Mouse (Mus musculus) heart, embryonic 15.5 days (tissue): Measurements from ENCODE around the gene Pigb. TPM values are rescaled to one million over a fixed set of nuclear protein-coding genes. Genes with fewer than 3 reads are reported as not detected.
"Not testable (repeated sequence)": the region's sequence is repeated elsewhere in the genome, so short reads cannot be mapped to it uniquely, and the experiment has no call there.

ENCODE experiments used
- ATAC-seq: fragments of 200-750 bp; cut with Nextera tagmentation; replicated peaks from 2 replicates; pipeline ENCODE4 v1.8.0; 2017; ENCODE audit warnings: low read depth, moderate TSS enrichment; ENCODE audit not compliant: insufficient number of reproducible peaks, insufficient read depth, low FRiP score
- H3K27ac ChIP-seq: fragments of 300-500 bp; sonication (generic); 2 replicates; pipeline ENCODE4 v1.5.1; 2015; ENCODE audit warnings: mild to moderate bottlenecking, inconsistent platforms
- H3K27me3 ChIP-seq: fragments of 300-500 bp; sonication (generic); 2 replicates; pipeline ENCODE4 v1.6.1; 2015; ENCODE audit warnings: inconsistent platforms
- H3K36me3 ChIP-seq: fragments of 300-500 bp; sonication (generic); 2 replicates; pipeline ENCODE4 v1.6.1; 2015; ENCODE audit warnings: mild to moderate bottlenecking, inconsistent platforms
- H3K4me1 ChIP-seq: fragments of 300-500 bp; sonication (generic); replicated peaks from 2 replicates; pipeline ENCODE4 v1.6.1; 2015; ENCODE audit warnings: inconsistent platforms
- H3K4me2 ChIP-seq: fragments of 300-500 bp; sonication (generic); 2 replicates; pipeline ENCODE4 v1.6.1; 2015; ENCODE audit warnings: inconsistent platforms, mild to moderate bottlenecking, moderate library complexity
- H3K4me3 ChIP-seq: fragments of 300-500 bp; sonication (generic); 2 replicates; pipeline ENCODE4 v1.5.1; 2015; ENCODE audit warnings: mild to moderate bottlenecking, inconsistent platforms
- H3K9ac ChIP-seq: fragments of 300-500 bp; sonication (generic); 2 replicates; pipeline ENCODE4 v1.6.1; 2015; ENCODE audit warnings: mild to moderate bottlenecking, inconsistent platforms
- H3K9me3 ChIP-seq: fragments of 300-500 bp; sonication (generic); replicated peaks from 2 replicates; pipeline ENCODE4 v1.6.1; 2016; ENCODE audit warnings: inconsistent platforms
- WGBS: fragments of 180-500 bp; shearing (Covaris S2); methylation state at CpG from one replicate; pipeline ENCODE4 v1.1.7; 2015; ENCODE audit warnings: mixed read lengths; 5-methylcytosine and 5-hydroxymethylcytosine counted together
- polyA plus RNA-seq: library from polyadenylated mRNA; unstranded; fragments of >200 nt; fragmentation: Nextera tagmentation; extraction: Ambion mirVana; gene quantifications from 2 replicates; pipeline ENCODE4 v1.2.1, GENCODE M21; 2015

Pigb gene
- 4.7 and 8.0 TPM in 2 replicates for polyA plus RNA-seq

DNA sequence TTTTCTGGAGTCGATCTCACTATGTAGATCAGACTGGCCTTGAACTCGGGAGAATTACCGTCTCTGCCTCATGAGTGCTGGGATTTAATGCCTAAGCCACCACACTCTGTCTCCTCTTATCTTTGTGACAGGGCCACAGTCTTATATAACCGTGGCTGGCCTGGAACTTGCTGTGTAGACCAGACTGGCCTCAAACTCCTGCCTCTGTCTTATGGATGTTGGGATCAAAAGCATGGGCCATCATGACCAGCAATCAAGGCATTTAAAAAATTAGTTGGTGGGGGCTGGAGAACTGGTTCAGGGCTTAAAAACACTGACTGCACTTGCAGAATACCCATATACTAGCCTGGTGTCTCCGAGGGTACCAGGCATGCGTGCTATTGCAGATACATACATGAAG lies at the start of gene Pigb:
Gene Pigb (minus strand): TSS at position 299 of the 400 bp plus-strand sequence.
- peak within 1 kb of the TSS; percentile 95 for H3K4me3 ChIP-seq
- H3K36me3 ChIP-seq, result no peaks in the 10 kb centered on the region
- peak within 1 kb of the TSS; percentile 92 for H3K9ac ChIP-seq
- no peaks in the 10 kb centered on the region for H3K9me3 ChIP-seq
- H3K4me2 ChIP-seq, result peak within 1 kb of the TSS; percentile 73
- peak within 1 kb of the TSS; percentile 79 for H3K27ac ChIP-seq
- ATAC-seq, result no peak
- whole genome bisulfite sequencing, result 29% methylated on average over 6 of the region's 6 CpGs
- H3K4me1 ChIP-seq, result peaks cover 23% of the 10 kb centered on the region
- no peaks in the 10 kb centered on the region for H3K27me3 ChIP-seq

DNA sequence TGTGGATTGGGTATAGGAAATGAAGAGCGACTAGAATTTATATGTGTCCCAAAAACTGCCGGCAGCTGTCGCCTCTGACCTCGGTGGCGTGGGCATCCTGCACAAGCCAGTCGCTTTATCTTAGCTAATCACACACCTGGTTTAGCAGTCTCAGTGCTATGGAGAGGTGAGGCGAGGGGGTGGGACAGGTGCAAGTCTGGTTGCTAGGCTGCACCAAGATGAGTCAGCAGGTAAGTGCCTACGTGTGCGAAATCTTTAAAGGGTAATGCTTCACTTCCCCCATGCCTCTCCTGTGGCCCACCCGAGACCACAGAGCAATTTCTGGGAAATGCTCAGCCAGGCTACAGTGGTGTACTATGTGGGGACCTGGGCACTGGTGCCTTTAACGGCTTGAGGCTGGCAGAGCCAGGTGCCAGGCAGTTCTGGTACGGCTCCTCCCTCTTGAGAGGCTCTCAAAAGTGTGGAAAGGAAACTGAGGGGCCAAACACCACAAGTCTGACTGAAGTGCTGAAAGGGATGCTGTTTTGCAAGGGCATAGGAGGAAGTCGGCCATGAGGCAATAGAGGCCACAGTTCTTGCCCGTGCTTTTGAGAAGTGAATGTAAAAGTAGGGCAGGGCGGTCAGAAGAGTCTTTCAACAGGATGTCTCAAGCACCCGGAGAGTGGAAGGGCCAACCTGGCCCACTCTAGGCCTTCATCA lies 49.2 kb upstream of the Pigb start:
- Histone ChIP-seq H3K9ac (no peak overlapping the region), H3K36me3 (no peaks in the 10 kb centered on the region), H3K27me3 (0 out of 2 replicates have a peak, but pooled peaks cover 7% of the 10 kb centered on the region), H3K4me1 (no peaks in the 10 kb centered on the region), H3K9me3 (no peaks in the 10 kb centered on the region), H3K4me2 (no peak overlapping the region), H3K27ac (peak overlapping the region; percentile 42; the same call in 1 of the 2 replicates), H3K4me3 (no peak overlapping the region)
- 63% methylated on average over 16 of the region's 16 CpGs for WGBS
- no peak for ATAC-seq

DNA sequence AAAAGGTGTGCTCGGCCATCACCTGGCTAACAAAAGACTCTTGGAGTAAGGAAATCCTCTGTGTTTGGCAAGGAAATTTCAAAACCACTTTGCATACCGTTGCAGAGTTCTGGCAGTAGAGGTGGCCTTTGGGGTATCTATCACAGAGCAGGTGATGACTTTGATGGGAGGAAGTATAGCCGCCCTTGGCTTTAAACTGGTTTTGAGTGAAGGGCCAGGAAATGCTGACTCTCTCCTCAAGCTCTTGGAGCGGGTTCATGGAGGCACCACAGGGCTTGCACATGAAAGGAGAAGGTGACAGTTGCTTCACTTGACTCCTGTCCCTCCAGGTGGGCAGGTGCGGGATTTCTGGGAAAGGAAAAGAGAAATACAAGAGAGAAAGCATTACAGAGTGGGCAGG lies 47.4 kb upstream of the Pigb start:
- 0 out of 2 replicates have a peak, but pooled peaks cover 4% of the 10 kb centered on the region for H3K27me3 ChIP-seq
- no peak overlapping the region for H3K27ac ChIP-seq
- H3K4me1 ChIP-seq, result no peaks in the 10 kb centered on the region
- H3K36me3 ChIP-seq, result no peaks in the 10 kb centered on the region
- no peak for ATAC-seq
- no peak overlapping the region for H3K9ac ChIP-seq
- no peaks in the 10 kb centered on the region for H3K9me3 ChIP-seq
- no peak overlapping the region for H3K4me2 ChIP-seq
- 62% methylated on average over 5 of the region's 5 CpGs for whole genome bisulfite sequencing
- no peak overlapping the region for H3K4me3 ChIP-seq

DNA sequence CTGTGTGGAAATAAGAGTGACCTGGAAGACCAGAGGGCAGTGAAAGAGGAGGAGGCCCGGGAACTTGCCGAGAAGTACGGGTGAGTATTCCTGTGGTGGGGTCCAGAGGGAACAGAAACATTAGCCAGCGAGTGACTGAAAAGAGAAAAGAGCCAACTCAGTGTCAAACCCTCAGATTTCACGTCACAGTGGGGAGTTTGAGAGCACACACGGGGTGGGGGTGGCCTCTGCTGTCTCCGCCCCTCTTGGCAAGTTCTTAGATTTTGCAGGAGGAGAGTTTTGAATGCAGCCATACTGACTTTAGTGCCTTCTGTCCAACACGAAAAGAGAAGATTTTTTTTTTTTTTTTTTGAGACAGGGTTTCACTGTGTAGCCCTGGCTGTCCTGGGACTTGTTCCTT lies 46.9 kb upstream of the Pigb start:
- H3K4me1 ChIP-seq, result no peaks in the 10 kb centered on the region
- H3K36me3 ChIP-seq, result no peaks in the 10 kb centered on the region
- 49% methylated on average over 8 of the region's 8 CpGs for WGBS
- no peaks in the 10 kb centered on the region for H3K9me3 ChIP-seq
- 0 out of 2 replicates have a peak, but pooled peaks cover 3% of the 10 kb centered on the region for H3K27me3 ChIP-seq
- H3K27ac ChIP-seq, result no peak overlapping the region
- H3K9ac ChIP-seq, result no peak overlapping the region
- H3K4me2 ChIP-seq, result no peak overlapping the region
- no peak; the same call in 1 of the 2 replicates for ATAC-seq
- no peak overlapping the region for H3K4me3 ChIP-seq

DNA sequence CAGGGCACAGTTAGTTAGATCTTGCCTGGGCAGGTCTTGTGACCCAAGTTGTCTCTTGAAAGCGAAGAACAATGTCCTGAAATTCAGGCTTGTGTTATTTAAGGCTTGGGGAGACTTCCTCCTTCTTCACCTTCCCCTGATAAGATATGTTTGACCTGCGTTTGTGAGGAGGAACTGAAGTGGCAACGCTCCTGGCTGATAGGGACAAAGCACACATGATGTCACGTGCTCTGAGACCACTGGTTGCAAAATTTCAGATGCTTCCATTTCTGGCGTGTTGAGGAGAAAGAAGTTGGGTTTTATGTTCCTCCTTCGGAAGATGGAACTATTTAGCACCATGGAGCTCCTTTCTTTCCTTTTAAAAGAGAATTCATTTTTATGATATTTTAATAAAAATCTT lies 45.7 kb upstream of the Pigb start:
- no peak for ATAC-seq
- H3K4me2 ChIP-seq, result no peak overlapping the region
- H3K4me1 ChIP-seq, result no peaks in the 10 kb centered on the region
- H3K36me3 ChIP-seq, result no peaks in the 10 kb centered on the region
- H3K4me3 ChIP-seq, result no peak overlapping the region
- H3K27me3 ChIP-seq, result 0 out of 2 replicates have a peak, but pooled peaks cover 3% of the 10 kb centered on the region
- 49% methylated on average over 6 of the region's 6 CpGs for WGBS
- no peak overlapping the region for H3K9ac ChIP-seq
- H3K9me3 ChIP-seq, result no peaks in the 10 kb centered on the region
- H3K27ac ChIP-seq, result no peak overlapping the region

DNA sequence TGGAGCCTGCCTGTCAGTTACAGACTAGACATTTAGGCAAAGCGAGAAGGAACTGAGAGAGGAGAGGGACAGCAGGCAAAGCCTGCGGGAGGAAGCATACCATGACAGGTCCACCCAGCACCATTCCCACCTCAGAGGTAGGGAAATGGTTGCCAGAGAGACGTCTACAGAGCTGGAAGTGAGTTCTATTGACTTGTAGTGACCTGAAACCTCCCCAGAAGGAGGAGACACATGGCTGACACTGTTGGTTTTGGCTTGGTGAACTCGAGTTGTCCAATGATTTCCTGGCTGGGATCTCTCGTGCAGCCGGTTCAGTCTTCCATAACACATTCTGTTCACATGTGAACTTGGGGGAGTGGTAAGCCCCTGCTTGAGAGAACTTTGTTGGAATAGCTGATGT lies 43.8 kb upstream of the Pigb start:
- Histone ChIP-seq H3K9ac (no peak overlapping the region), H3K4me2 (no peak overlapping the region), H3K27me3 (no peaks in the 10 kb centered on the region), H3K9me3 (no peaks in the 10 kb centered on the region), H3K4me1 (no peaks in the 10 kb centered on the region), H3K4me3 (no peak overlapping the region), H3K27ac (no peak overlapping the region), H3K36me3 (no peaks in the 10 kb centered on the region)
- 52% methylated on average over 6 of the region's 6 CpGs for WGBS
- ATAC-seq, result no peak

DNA sequence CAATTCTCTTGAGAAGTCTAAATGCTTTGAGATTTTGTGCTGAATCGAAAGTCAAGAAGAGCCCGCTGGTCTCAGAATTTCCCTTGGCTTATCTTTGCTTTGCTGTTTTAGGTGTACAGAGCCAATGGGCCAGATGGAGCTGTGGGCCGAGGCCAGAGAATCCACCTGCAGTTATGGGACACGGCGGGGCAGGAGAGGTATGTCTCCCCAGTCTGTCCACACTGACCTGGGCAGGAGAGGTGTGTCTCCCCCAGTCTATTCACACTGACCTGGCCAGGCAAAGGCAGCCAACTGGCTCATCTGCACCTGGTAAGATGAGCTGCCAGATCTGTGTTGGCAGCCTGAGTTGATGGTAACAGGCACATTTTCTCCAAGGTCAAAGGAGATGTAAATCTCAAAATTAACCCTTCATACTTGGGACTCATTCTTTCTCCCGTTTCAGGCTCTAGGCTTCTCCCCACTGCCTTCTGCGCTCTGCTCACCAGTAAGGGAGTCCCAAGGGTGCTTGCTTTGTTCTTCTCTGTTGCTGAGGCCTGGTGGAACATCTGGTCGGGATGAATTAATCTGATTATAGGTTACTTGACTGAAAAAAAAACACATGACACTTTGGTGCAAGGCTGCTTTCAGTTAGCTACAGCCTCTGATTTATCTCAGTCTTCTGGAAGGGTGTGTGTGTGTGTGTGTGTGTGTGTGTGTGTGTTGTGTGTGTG lies 42.3 kb upstream of the Pigb start:
- H3K36me3 ChIP-seq, result no peaks in the 10 kb centered on the region
- ATAC-seq, result no peak
- H3K9ac ChIP-seq, result no peak overlapping the region
- no peaks in the 10 kb centered on the region for H3K9me3 ChIP-seq
- H3K27me3 ChIP-seq, result no peaks in the 10 kb centered on the region
- no peaks in the 10 kb centered on the region for H3K4me1 ChIP-seq
- no peak overlapping the region for H3K4me2 ChIP-seq
- no peak overlapping the region for H3K4me3 ChIP-seq
- no peak overlapping the region for H3K27ac ChIP-seq
- 80% methylated on average over 8 of the region's 8 CpGs for WGBS

DNA sequence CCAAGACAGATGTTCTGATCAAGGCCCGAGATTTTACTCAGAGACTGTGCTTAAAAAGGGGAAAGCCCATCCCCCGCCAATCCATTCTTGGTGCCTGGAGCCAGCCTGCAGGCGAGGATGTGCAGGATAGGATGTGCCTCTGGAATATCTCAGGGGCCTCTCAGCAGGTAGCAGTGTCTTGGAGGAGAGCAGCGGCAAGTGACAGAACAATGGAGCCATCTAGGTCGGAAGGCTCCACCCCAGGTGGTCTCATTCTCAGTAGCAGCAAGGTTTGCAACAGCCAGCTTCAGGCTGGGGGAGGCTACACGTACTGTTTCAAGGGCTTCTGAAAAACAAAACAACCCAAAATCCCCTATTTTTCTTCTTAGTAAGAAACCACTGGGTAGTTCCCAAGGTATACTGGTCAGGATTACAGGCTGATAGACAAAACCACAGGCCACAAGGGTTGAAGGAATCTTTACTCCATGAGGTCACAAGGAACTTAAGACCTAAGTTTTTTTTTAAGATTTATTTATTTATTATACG lies 39.7 kb upstream of the Pigb start:
- Histone ChIP-seq H3K9ac (no peak overlapping the region), H3K27ac (no peak overlapping the region), H3K9me3 (no peaks in the 10 kb centered on the region), H3K4me3 (no peak overlapping the region), H3K36me3 (no peaks in the 10 kb centered on the region), H3K27me3 (no peaks in the 10 kb centered on the region), H3K4me2 (no peak overlapping the region), H3K4me1 (no peaks in the 10 kb centered on the region)
- 49% methylated on average over 7 of the region's 7 CpGs for WGBS
- ATAC-seq, result no peak

DNA sequence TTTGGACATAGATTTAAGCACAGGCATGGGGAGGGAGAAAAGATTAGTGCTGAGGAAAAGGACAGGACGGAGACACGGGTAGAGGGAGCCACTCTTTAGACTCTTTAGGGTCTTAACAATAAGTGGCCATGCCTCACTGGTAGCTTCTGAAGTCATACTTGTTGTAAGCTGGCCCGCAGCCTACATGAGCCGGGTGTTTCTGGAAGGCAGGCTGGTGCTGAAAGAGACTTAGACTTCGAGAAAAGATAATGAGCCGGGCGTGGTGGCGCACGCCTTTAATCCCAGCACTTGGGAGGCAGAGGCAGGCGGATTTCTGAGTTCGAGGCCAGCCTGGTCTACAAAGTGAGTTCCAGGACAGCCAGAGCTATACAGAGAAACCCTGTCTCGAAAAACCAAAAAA lies 39.2 kb upstream of the Pigb start:
- not testable (repeated sequence) for ATAC-seq, H3K9me3 ChIP-seq, H3K36me3 ChIP-seq, H3K4me1 ChIP-seq, H3K27me3 ChIP-seq, H3K27ac ChIP-seq, H3K4me3 ChIP-seq, H3K4me2 ChIP-seq, H3K9ac ChIP-seq
- WGBS, result 79% methylated on average over 11 of the region's 12 CpGs

DNA sequence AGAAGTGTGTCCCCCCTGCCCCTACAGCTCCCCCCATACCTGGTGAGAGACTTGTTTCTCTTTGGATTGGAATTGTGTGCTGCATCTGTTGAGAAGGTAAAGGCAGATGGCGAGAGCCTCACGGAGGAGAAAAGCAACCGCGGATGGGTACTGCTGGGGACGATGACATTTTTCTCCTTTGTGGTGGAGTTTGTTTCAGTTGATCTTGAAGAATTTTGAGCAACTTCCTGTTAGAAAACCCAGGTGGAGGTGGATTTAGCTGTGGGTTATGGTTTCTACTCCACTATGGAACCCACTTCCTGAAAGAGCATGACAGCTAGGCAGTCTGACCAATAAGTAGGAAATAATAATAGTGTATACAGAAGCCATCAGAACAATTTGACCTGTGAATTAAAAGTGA lies 33.0 kb upstream of the Pigb start:
- Histone ChIP-seq H3K9ac (no peak overlapping the region), H3K27ac (no peak overlapping the region), H3K36me3 (no peaks in the 10 kb centered on the region), H3K9me3 (no peaks in the 10 kb centered on the region), H3K4me1 (peaks cover 3% of the 10 kb centered on the region), H3K4me2 (no peak overlapping the region), H3K4me3 (no peak overlapping the region), H3K27me3 (no peaks in the 10 kb centered on the region)
- 87% methylated on average over 5 of the region's 5 CpGs for WGBS
- no peak for ATAC-seq

DNA sequence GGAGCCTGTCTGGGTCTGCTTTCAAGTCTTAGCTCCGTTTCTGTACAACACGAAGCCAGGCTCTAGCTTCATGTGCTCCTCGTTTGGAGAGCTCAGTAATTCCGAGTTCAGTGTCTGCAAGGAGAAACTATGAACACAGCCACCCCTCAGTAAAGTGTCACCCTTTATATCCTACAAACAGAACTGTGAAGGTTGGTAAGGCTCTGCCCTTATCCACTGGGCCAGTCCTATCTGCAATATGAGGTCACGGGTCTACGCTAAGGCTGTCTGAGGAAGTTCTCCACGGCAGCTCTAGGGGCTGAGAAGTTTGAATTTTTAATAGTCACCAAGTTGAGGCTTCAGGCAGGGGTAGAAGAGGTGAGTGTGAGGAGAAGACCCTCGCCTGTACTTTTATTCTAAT lies 32.2 kb upstream of the Pigb start:
- WGBS, result 73% methylated on average over 8 of the region's 8 CpGs
- H3K27ac ChIP-seq, result no peak overlapping the region

More for the DNA sequence above, 32.2 kb upstream of the Pigb start:
- Histone ChIP-seq H3K4me3 (no peak overlapping the region), H3K9me3 (no peaks in the 10 kb centered on the region), H3K36me3 (no peaks in the 10 kb centered on the region), H3K4me1 (peaks cover 10% of the 10 kb centered on the region), H3K27me3 (no peaks in the 10 kb centered on the region), H3K9ac (no peak overlapping the region), H3K4me2 (no peak overlapping the region)
- ATAC-seq, result no peak
